ENCODE assay signal across 8 mouse cellular contexts in the genomic region with DNA sequence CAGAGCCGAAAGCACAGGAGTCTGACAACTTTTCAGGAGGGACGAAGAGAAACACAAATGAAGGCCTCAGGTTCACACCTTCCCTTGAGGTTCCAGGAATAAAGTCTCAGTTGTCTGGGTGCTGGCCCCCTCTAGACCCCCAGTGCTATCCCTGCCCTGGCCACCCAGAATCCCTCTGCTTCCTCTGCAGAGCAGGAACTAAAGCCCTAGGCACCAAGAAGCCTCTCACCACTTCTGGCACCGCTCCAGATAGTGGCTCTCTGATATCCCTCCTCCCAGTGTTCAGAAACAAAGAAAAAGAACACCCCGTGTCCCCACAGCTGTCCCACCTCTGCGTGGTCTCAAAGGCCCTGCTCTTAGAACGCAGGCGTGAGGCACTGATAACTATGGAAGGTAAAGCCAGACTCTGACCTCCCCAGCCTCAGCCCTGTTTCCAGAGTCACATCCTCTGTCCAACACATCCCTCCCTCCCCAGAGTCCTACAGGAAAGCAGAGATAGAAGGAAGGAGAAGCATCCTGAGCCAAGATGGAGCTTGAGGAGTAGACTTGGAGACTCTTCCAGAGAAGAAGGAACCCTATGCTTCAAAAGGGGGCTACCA. TPM values are rescaled to one million over a fixed set of nuclear protein-coding genes. Genes with fewer than 3 reads are reported as not detected.
DNase-seq lines count a peak whose midpoint lies in the region; ATAC-seq and TF ChIP-seq lines count a peak whose summit lies in the region.

A gene (plus strand): TSS at position 549 of the 599 bp plus-strand sequence.

- WGBS in embryonic facial prominence, embryonic 12.5 days = 21% methylated on average over 7 of the region's 7 CpGs
- WGBS in heart, embryonic 13.5 days = 6% methylated on average over 7 of the region's 7 CpGs
- 8% methylated on average over 7 of the region's 7 CpGs for WGBS in lung, adult 2 months
- 31% methylated on average over 7 of the region's 7 CpGs for WGBS in neural tube, embryonic 15.5 days

- H3K4me1 ChIP-seq in embryonic facial prominence, embryonic 12.5 days = peaks cover 31% of the 10 kb centered on the region
- peaks cover 45% of the 10 kb centered on the region for H3K4me1 ChIP-seq in heart, embryonic 13.5 days
- H3K4me1 ChIP-seq in lung, adult 2 months (ENCODE audit: control insufficient read depth, insufficient read depth, low read length) = peaks cover 14% of the 10 kb centered on the region
- peaks cover 35% of the 10 kb centered on the region for H3K4me1 ChIP-seq in neural tube, embryonic 15.5 days

- H3K9me3 ChIP-seq in embryonic facial prominence, embryonic 12.5 days = no peaks in the 10 kb centered on the region
- no peaks in the 10 kb centered on the region for H3K9me3 ChIP-seq in heart, embryonic 13.5 days
- H3K9me3 ChIP-seq in neural tube, embryonic 15.5 days (replicated peaks) = no peaks in the 10 kb centered on the region

- H3K9ac ChIP-seq in embryonic facial prominence, embryonic 12.5 days = peak within 1 kb of the TSS; percentile 60
- H3K9ac ChIP-seq in heart, embryonic 13.5 days = peak within 1 kb of the TSS; percentile 83
- peak within 1 kb of the TSS; percentile 29 for H3K9ac ChIP-seq in neural tube, embryonic 15.5 days (replicated peaks)

- peak within 1 kb of the TSS; percentile 66 for H3K4me2 ChIP-seq in embryonic facial prominence, embryonic 12.5 days (replicated peaks)
- peak within 1 kb of the TSS; percentile 80 for H3K4me2 ChIP-seq in heart, embryonic 13.5 days
- H3K4me2 ChIP-seq in neural tube, embryonic 15.5 days = peak within 1 kb of the TSS; percentile 55

- ATAC-seq in embryonic facial prominence, embryonic 12.5 days (ENCODE audit: insufficient number of reproducible peaks, insufficient read depth, low FRiP score, low TSS enrichment) = peak; percentile 18; the same call in 1 of the 2 replicates
- no peak for ATAC-seq in heart, embryonic 13.5 days (ENCODE audit: extremely low read depth, insufficient number of reproducible peaks, low FRiP score, low TSS enrichment)
- ATAC-seq in neural tube, embryonic 15.5 days (ENCODE audit: low FRiP score) = peak; percentile 13; the same call in 1 of the 2 replicates

- TF ChIP-seq POLR2A in lung, adult 2 months (IDR thresholded peaks at IDR 0.05; ENCODE audit: borderline replicate concordance, extremely low read depth, low read depth, low read length) = no peak

- no peak for TF ChIP-seq CTCF in lung, adult 2 months (IDR thresholded peaks at IDR 0.05; ENCODE audit: insufficient read depth, low read length)

- no peaks in the 10 kb centered on the region for H3K27me3 ChIP-seq in embryonic facial prominence, embryonic 12.5 days
- H3K27me3 ChIP-seq in heart, embryonic 13.5 days (replicated peaks) = no peaks in the 10 kb centered on the region
- H3K27me3 ChIP-seq in neural tube, embryonic 15.5 days (replicated peaks) = no peaks in the 10 kb centered on the region

- peaks cover 46% of the 10 kb centered on the region for H3K36me3 ChIP-seq in embryonic facial prominence, embryonic 12.5 days
- H3K36me3 ChIP-seq in heart, embryonic 13.5 days = peaks cover 65% of the 10 kb centered on the region
- no peaks in the 10 kb centered on the region for H3K36me3 ChIP-seq in neural tube, embryonic 15.5 days

- DNase-seq in urinary bladder, adult 2 months (ENCODE audit: low spot score) = no peak
- DNase-seq in urinary bladder, postnatal 10 days (ENCODE audit: low spot score) = no peak
- DNase-seq in kidney, postnatal 25 days = peak; percentile 73 to 77
- peak; percentile 61 for DNase-seq in lung, adult 2 months
- DNase-seq in cerebellum, adult 11-12 months = no peak

- H3K27ac ChIP-seq in embryonic facial prominence, embryonic 12.5 days = peak within 1 kb of the TSS; percentile 91
- H3K27ac ChIP-seq in heart, embryonic 13.5 days (replicated peaks) = peak within 1 kb of the TSS; percentile 96
- peak within 1 kb of the TSS; percentile 70 for H3K27ac ChIP-seq in neural tube, embryonic 15.5 days (replicated peaks)

- H3K4me3 ChIP-seq in embryonic facial prominence, embryonic 12.5 days = peak within 1 kb of the TSS; percentile 44
- H3K4me3 ChIP-seq in heart, embryonic 13.5 days = peak within 1 kb of the TSS; percentile 64
- peak within 1 kb of the TSS; percentile 88 for H3K4me3 ChIP-seq in lung, adult 2 months (replicated peaks; ENCODE audit: extremely low read depth, low read depth, low read length)
- H3K4me3 ChIP-seq in neural tube, embryonic 15.5 days (replicated peaks) = peak within 1 kb of the TSS; percentile 38

RNA-seq across cellular contexts. Expression of the gene that starts here (rescaled TPM):
- polyA plus RNA-seq in urinary bladder, adult 2 months (2012; rRNA removed) = 133 and 146 TPM in 2 replicates
- polyA plus RNA-seq in embryonic facial prominence, embryonic 12.5 days (2016; fragmentation: Nextera tagmentation; extraction: Ambion mirVana) = 44.0 and 45.1 TPM in 2 replicates
- polyA plus RNA-seq in heart, embryonic 13.5 days (2015; fragmentation: Nextera tagmentation; extraction: Ambion mirVana) = 94.5 and 102 TPM in 2 replicates
- 254 and 269 TPM in 2 replicates for polyA plus RNA-seq in lung, adult 2 months (2012; rRNA removed)
- polyA plus RNA-seq in neural tube, embryonic 15.5 days (2015; fragmentation: Nextera tagmentation; extraction: Ambion mirVana) = 26.4 and 57.2 TPM in 2 replicates

Comparison
In these comparisons a context has a peak if more than half of its experiments do, and no peak if none do; other contexts are left out.
1. DNase-seq: peak in kidney, postnatal 25 days (2 of 2) and lung, adult 2 months (single experiment); none in urinary bladder, adult 2 months (single experiment), urinary bladder, postnatal 10 days (single experiment) and cerebellum, adult 11-12 months (single experiment).
2. H3K4me3 ChIP-seq: peak in every context shown above with its lines; median percentile 88 in lung, adult 2 months; 64 in heart, embryonic 13.5 days; 44 in embryonic facial prominence, embryonic 12.5 days; 38 in neural tube, embryonic 15.5 days.
3. H3K9ac ChIP-seq: peak in every context shown above with its lines; median percentile 83 in heart, embryonic 13.5 days; 60 in embryonic facial prominence, embryonic 12.5 days; 29 in neural tube, embryonic 15.5 days.
4. Peak in every context shown above with its lines, with median percentiles within 50 percentile points of each other: H3K27ac ChIP-seq and H3K4me2 ChIP-seq.